Mouse (Mus musculus): ENCODE measurements at regions not wholly inside any gene's neighbourhood (a gene's known extent, or its start where the extent isn't known, plus 50 kb on each side); places are given as distances from the start of the nearest gene placed in this dataset.

DNA sequence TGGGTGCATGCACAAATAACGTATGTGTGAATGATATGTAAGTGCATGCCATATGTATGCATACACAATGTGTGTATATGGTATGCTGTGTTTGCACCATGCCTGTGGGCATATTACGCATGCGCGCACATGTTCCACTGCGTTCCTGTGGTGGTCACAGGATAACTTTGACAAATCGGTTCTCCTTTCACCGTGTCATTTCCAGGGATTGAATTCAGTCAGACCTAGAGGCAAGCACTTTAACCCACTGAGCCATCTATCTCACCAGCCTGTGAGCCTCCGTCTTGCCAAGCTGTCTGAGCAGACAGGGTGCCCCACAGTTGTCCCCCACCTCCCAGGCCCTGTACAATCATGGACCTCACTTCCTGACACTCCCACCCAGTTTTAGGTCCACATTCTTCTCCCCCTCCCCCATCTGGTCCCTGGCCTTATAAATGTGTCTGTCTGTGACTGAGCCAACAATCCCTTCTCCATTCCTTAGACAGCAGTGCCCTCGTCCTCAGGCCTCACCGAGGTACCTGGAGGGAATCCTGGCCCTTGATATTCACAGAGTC lies 81.8 kb upstream of the Ptpn1 start:
- intact Hi-C loops (cut with DNase I), result no loop called here
- no peak for DNase-seq (ENCODE audit: low spot score in 2 of 2)

- DNase-seq (ENCODE audit: low spot score in 2 of 2), result no peak
- intact Hi-C loops (cut with DNase I), result no loop called here
Observed at GRCm38 (mm10) chr2:167848468-167849440, 83.1 kb upstream of the Ptpn1 start.

- DNase-seq (ENCODE audit: low spot score in 2 of 2), result no peak
- intact Hi-C loops (cut with DNase I), result no loop called here
Observed at GRCm38 (mm10) chr2:167847281-167848077, 84.4 kb upstream of the Ptpn1 start.

DNA sequence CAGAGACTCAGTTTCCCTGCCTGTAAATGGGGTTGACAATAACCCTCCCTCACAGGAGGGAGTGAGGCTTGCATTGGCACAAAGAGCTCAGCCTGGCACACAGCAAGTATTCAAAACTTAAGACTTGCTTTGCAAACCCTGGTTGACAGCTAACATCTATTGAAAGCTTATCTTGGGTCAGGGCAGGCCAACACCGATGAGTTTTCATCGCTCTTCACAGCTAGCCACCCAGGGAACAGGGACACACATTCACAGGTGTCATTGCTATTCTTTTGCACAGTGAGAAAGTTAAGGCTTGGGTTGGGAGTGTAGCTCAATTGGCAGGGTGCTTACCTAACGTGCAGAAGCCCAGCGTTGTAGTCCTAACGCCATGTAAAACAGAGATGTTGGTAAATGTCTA lies 86.5 kb upstream of the Ptpn1 start:
- intact Hi-C loops (cut with DNase I), result no loop called here

DNA sequence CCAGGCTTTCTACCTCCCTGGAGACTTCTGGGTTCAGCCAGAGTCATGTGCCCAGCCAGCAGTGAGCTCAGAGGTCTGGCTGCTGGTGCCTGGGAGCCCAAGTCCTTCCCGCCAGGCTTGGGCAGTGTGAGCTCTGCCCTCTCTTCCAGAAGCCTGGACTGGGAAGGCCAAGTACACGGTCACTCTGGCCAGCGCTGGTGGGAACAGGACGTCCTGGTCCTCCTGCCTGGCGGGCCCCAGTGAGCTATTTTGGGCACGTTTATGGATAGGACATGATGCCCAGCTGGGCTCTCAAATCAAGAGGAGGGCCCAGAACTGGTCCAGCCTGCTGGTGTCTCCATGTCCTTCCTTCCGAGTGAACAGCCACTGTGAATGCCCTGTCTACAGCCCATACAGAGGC lies 87.3 kb upstream of the Ptpn1 start:
- intact Hi-C loops (cut with DNase I), result no loop called here
- DNase-seq (ENCODE audit: low spot score in 2 of 2), result peak in 1 of 2 experiments; percentile 45

More for the DNA sequence above, 86.5 kb upstream of the Ptpn1 start:
- no peak for DNase-seq (ENCODE audit: low spot score in 2 of 2)

DNA sequence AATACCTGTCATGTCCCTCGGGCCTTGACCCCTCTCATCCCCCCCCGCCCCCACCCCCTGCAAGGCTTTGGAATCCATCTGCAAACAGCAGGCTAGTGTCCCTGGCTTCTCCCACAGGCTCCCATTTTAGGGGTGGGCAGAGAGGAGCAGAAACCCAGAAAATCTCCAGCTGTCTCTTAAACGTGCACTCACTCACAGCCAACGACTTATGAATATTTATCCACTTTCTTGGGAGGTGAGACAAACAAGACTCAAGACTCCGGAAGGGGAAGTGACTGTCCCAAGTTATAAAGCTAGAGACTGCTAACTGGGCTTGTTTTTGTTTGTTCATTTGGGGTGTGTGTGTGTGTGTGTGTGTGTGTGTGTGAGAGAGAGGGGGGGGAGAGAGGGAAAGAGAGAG lies 87.9 kb upstream of the Ptpn1 start:
- intact Hi-C loops (cut with DNase I), result no loop called here
- DNase-seq (ENCODE audit: low spot score in 2 of 2), result peak in 1 of 2 experiments; percentile 45

- DNase-seq (ENCODE audit: low spot score in 2 of 2), result no peak
- intact Hi-C loops (cut with DNase I), result no loop called here
Observed at GRCm38 (mm10) chr2:167842993-167843392, 88.9 kb upstream of the Ptpn1 start.

GRCm38 (mm10) chr2:167842473-167842872 lies 89.4 kb upstream of the Ptpn1 start:
- intact Hi-C loops (cut with DNase I), result no loop called here
- no peak for DNase-seq (ENCODE audit: low spot score in 2 of 2)

GRCm38 (mm10) chr2:167841339-167842240 lies 90.3 kb upstream of the Ptpn1 start:
- intact Hi-C loops (cut with DNase I), result no loop called here
- DNase-seq (ENCODE audit: low spot score in 2 of 2), result no peak

DNA sequence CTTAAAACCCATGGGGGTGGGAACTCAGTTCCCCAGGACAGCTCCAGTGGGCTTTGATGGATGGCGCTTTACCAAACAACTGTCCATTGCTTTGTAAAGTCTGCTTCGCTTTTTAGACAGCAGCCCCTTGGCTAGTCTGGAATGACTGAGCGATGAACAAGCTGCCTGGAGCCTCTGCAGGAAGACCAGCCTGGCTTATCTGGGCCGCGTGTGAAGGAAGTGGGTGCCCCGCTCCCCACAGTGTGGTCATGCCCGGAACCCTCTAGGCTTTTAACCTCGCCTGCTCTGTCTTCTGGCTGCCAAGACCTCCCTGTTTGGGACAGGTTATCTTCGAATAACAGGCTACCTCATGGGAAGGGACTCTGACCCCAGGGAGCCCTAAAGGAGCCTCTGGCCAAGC lies 91.5 kb upstream of the Ptpn1 start:
- no peak for DNase-seq (ENCODE audit: low spot score in 2 of 2)
- intact Hi-C loops (cut with DNase I), result no loop called here

GRCm38 (mm10) chr2:167839324-167839981 lies 92.4 kb upstream of the Ptpn1 start:
- DNase-seq (ENCODE audit: low spot score in 2 of 2), result no peak
- intact Hi-C loops (cut with DNase I), result no loop called here

DNA sequence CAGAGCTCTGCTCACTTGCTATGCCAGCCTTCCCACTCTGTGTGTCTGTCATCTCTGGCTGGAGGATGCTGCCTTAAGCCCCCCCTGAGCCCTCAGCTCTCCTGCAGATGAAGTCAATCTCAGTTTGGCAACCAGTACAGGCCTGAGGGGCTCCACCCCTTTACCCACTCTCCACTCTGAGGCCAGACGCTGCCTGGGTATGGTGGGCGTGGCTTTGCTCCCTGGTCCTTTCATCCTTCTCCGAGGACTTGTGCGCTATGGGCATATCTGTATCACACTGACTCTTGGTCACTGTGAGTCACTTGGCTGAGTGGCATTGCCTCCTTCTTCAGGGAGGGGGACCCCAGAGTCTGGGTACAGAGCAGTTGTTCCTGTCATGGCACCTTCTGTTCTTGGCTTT lies 94.3 kb upstream of the Ptpn1 start:
- intact Hi-C loops (cut with DNase I), result no loop called here

GRCm38 (mm10) chr2:167836611-167837010 lies 95.2 kb upstream of the Ptpn1 start:
- intact Hi-C loops (cut with DNase I), result no loop called here
- DNase-seq (ENCODE audit: low spot score in 2 of 2), result no peak

More for the DNA sequence above, 94.3 kb upstream of the Ptpn1 start:
- no peak for DNase-seq (ENCODE audit: low spot score in 2 of 2)

DNA sequence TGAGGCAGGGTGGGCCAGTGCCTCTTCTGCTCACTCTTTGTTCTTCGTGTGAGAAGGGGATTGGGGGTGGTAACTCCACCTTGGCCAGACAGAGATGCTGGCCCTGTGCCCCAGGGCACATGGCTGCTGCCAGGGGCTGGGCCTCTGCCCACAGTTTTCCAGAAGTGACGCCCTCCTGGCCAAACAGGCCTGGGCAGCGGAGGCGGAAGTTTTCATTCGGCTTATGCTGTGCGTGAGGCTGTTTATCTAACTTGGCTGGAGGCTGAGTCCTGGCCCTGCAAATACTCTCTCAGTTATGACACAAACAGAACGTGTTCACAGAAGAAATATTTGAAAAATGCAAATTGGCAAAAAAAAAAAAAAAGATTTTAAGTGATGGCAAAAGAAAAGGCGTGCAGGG lies 97.3 kb upstream of the Ptpn1 start:
- no peak for DNase-seq (ENCODE audit: low spot score in 2 of 2)
- intact Hi-C loops (cut with DNase I), result no loop called here

DNA sequence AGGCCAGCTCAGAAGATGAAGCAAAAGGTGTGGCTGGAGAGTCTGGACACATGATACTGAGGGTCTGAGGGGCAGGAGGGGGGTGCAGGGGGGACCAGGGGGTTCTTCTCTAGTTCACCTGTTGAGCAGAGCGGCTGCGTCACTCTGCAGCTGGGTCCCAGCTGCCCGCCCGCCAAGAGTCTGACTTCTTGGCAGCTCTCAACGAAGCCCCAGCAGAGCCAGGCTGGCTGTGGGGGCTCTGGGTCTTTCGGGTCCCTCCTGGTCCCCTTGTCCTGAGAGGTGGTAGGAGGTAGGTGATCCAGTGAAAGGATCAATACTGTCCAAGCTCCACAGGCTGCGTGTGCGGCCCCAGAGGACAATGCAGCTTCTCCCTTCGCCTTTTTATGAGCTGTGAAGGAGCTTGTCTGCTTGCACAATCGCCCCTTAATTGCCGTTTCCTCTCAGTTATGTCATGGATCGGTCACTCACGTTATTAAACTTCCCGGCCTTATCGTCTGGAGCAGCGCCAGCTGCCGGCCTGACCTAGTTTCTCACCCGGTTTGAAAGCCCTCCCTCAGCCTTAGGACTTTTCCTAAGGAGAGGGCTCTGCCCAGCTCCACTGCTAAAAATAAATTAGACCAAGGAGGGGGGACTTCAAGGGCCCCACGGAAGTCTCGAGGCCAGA lies 98.4 kb upstream of the Ptpn1 start:
- intact Hi-C loops (cut with DNase I), result no loop called here
- no peak for DNase-seq (ENCODE audit: low spot score in 2 of 2)

GRCm38 (mm10) chr2:167831076-167832039 lies 100.5 kb upstream of the Ptpn1 start:
- no peak for DNase-seq (ENCODE audit: low spot score in 2 of 2)
- intact Hi-C loops (cut with DNase I), result no loop called here

DNA sequence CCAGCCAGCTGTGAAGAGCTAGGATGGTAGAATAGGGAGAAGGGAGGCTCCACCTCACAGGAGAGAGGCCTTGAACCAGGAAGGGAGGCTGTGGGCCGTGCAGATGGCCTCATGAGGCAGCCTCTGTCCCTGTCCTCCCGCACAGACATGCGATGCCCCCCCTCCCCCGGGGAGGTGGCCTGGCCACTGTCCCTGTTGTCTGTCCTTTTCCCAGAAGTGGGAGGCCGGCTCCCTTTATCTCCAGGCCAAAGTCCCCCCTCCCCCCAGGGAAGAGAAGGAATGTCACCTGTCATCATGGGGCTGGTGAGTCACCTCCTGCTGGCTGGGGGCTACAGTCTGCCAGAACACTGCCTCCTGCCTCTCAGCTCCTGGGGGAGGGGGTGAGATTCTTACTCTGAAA lies 103.6 kb upstream of the Ptpn1 start:
- DNase-seq (ENCODE audit: low spot score in 2 of 2), result no peak
- intact Hi-C loops (cut with DNase I), result no loop called here
